In the genomic region with DNA sequence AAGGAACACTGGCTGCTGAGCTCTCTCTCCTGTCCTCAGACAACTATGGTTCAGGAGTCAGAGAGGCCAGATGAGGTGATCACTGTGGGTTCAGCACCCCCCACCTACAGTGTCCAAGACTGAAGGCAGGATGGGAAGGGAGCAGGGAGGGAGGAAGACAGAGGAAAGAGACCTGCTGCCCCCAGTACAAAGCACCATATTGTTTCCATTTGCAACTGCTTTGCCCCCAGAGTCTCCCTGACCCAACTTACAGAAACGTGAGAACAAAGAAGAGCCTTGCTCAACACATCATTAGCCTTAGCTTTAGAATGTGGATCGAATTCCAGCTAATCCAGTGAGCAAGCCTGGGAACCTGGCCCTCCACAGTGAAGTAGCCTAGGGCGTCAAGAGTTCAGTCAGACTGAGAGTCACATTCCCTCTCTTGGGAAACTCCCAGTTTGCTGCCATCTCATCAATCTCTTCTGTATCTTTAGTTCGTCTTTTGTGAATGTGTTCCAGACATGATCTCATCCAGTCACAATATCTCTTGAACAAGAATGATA, we compare ENCODE assay signal across 30 mouse cellular contexts.
DNase-seq lines count a peak whose midpoint lies in the region; ATAC-seq and TF ChIP-seq lines count a peak whose summit lies in the region.
"Had no signal": no experiment of that assay in that cellular context is flagged by ENCODE, and none has a peak within 500 bp of the region (broad histone marks: within the 10 kb centered on the region; RNA-seq: fewer than 3 reads in every experiment).

No protein-coding gene starts in this region.

- no peak for DNase-seq in hindbrain, embryonic 10.5 days (ENCODE audit: low spot score)
- DNase-seq in neural tube, embryonic 10.5 days (ENCODE audit: extremely low spot score, low spot score), result no peak
- peak; percentile 62 for DNase-seq in embryonic facial prominence, embryonic 11.5 days (ENCODE audit: low spot score)
- DNase-seq in ovary, adult 18-20 months (ENCODE audit: low spot score), result no peak
- DNase-seq: adrenal gland, adult 8-10 months; B cell, adult 2 months; cerebellum, adult 11-12 months; cerebellum, postnatal 14 days; gastrocnemius, postnatal 10 days; heart, adult 18-20 months; kidney, adult 8-10 months; kidney, postnatal 10 days; right cerebral cortex, adult 18-20 months; right cerebral cortex, postnatal 4 days; thymus, postnatal 25 days had no signal

- no peaks in the 10 kb centered on the region for H3K9me3 ChIP-seq in hindbrain, embryonic 13.5 days
- H3K9me3 ChIP-seq in hindbrain, embryonic 10.5 days, result no peaks in the 10 kb centered on the region
- H3K9me3 ChIP-seq in neural tube, embryonic 13.5 days, result no peaks in the 10 kb centered on the region
- H3K9me3 ChIP-seq in embryonic facial prominence, embryonic 11.5 days (replicated peaks; ENCODE audit: control insufficient read depth, low read length), result no peaks in the 10 kb centered on the region
- H3K9me3 ChIP-seq in liver, embryonic 12.5 days (replicated peaks), result no peaks in the 10 kb centered on the region
- H3K9me3 ChIP-seq in intestine, postnatal 0 days (ENCODE audit: control insufficient read depth), result no peaks in the 10 kb centered on the region
- H3K9me3 ChIP-seq: embryonic facial prominence, embryonic 12.5 days; forebrain, embryonic 13.5 days; G1E; heart, embryonic 13.5 days; limb, embryonic 13.5 days; midbrain, embryonic 13.5 days had no signal

- no peak for TF ChIP-seq CTCF in intestine, postnatal 0 days (IDR thresholded peaks at IDR 0.05; ENCODE audit: low read depth)

- no peak overlapping the region for H3K9ac ChIP-seq in hindbrain, embryonic 13.5 days
- no peak overlapping the region for H3K9ac ChIP-seq in neural tube, embryonic 13.5 days
- no peak overlapping the region for H3K9ac ChIP-seq in embryonic facial prominence, embryonic 11.5 days (replicated peaks; ENCODE audit: low read length)
- H3K9ac ChIP-seq in liver, embryonic 12.5 days, result no peak overlapping the region
- no peak overlapping the region for H3K9ac ChIP-seq in intestine, postnatal 0 days (ENCODE audit: low read depth, low read length)
- H3K9ac ChIP-seq: embryonic facial prominence, embryonic 12.5 days; forebrain, embryonic 13.5 days; heart, embryonic 13.5 days; hindbrain, embryonic 14.5 days; limb, embryonic 13.5 days; liver, embryonic 14.5 days; midbrain, embryonic 13.5 days had no signal

- 64% methylated on average over 4 of the region's 4 CpGs for WGBS in hindbrain, embryonic 13.5 days
- WGBS in hindbrain, embryonic 10.5 days, result 55% methylated on average over 4 of the region's 4 CpGs
- WGBS in neural tube, embryonic 13.5 days, result 59% methylated on average over 4 of the region's 4 CpGs
- 19% methylated on average over 4 of the region's 4 CpGs for WGBS in embryonic facial prominence, embryonic 11.5 days
- WGBS in liver, embryonic 12.5 days (ENCODE audit: insufficient replicate concordance), result 53% methylated on average over 4 of the region's 4 CpGs
- WGBS in intestine, postnatal 0 days, result 65% methylated on average over 4 of the region's 4 CpGs

- H3K27ac ChIP-seq in hindbrain, embryonic 13.5 days, result 0 out of 2 replicates have a peak overlapping the region, but pooled peaks have one; percentile 23
- no peak overlapping the region for H3K27ac ChIP-seq in hindbrain, embryonic 10.5 days
- H3K27ac ChIP-seq in neural tube, embryonic 13.5 days (replicated peaks), result 0 out of 2 replicates have a peak overlapping the region, but pooled peaks have one; percentile 28
- H3K27ac ChIP-seq in embryonic facial prominence, embryonic 11.5 days (replicated peaks; ENCODE audit: low read depth, low read length), result no peak overlapping the region
- no peak overlapping the region for H3K27ac ChIP-seq in liver, embryonic 12.5 days
- no peak overlapping the region for H3K27ac ChIP-seq in intestine, postnatal 0 days (ENCODE audit: low read depth, low read length)
- H3K27ac ChIP-seq: embryonic facial prominence, embryonic 12.5 days; forebrain, embryonic 13.5 days; heart, embryonic 13.5 days; hindbrain, embryonic 14.5 days; limb, embryonic 13.5 days; liver, embryonic 14.5 days; midbrain, embryonic 13.5 days had no signal

- H3K4me1 ChIP-seq in hindbrain, embryonic 13.5 days (replicated peaks), result no peaks in the 10 kb centered on the region
- peaks cover 7% of the 10 kb centered on the region for H3K4me1 ChIP-seq in hindbrain, embryonic 10.5 days (replicated peaks)
- H3K4me1 ChIP-seq in neural tube, embryonic 13.5 days (replicated peaks), result no peaks in the 10 kb centered on the region
- H3K4me1 ChIP-seq in embryonic facial prominence, embryonic 11.5 days (ENCODE audit: control insufficient read depth, insufficient read depth, low read length), result no peaks in the 10 kb centered on the region
- no peaks in the 10 kb centered on the region for H3K4me1 ChIP-seq in liver, embryonic 12.5 days
- no peaks in the 10 kb centered on the region for H3K4me1 ChIP-seq in intestine, postnatal 0 days (replicated peaks; ENCODE audit: control insufficient read depth, insufficient read depth, low read length)
- H3K4me1 ChIP-seq: forebrain, embryonic 13.5 days; midbrain, embryonic 13.5 days had no signal

- H3K36me3 ChIP-seq in hindbrain, embryonic 13.5 days, result peaks cover 5% of the 10 kb centered on the region; the same call in 1 of the 2 replicates
- no peaks in the 10 kb centered on the region for H3K36me3 ChIP-seq in hindbrain, embryonic 10.5 days
- H3K36me3 ChIP-seq in neural tube, embryonic 13.5 days, result no peaks in the 10 kb centered on the region
- no peaks in the 10 kb centered on the region for H3K36me3 ChIP-seq in embryonic facial prominence, embryonic 11.5 days (replicated peaks; ENCODE audit: control insufficient read depth, insufficient read depth, low read depth, low read length)
- no peaks in the 10 kb centered on the region for H3K36me3 ChIP-seq in liver, embryonic 12.5 days
- no peaks in the 10 kb centered on the region for H3K36me3 ChIP-seq in intestine, postnatal 0 days (ENCODE audit: control insufficient read depth, insufficient read depth)
- H3K36me3 ChIP-seq: embryonic facial prominence, embryonic 12.5 days; G1E; heart, embryonic 13.5 days; midbrain, embryonic 13.5 days had no signal

- no peak overlapping the region for H3K4me3 ChIP-seq in hindbrain, embryonic 13.5 days
- H3K4me3 ChIP-seq in hindbrain, embryonic 10.5 days, result no peak overlapping the region
- H3K4me3 ChIP-seq in neural tube, embryonic 13.5 days, result no peak overlapping the region
- no peak overlapping the region for H3K4me3 ChIP-seq in embryonic facial prominence, embryonic 11.5 days (ENCODE audit: low read depth, low read length)
- no peak overlapping the region for H3K4me3 ChIP-seq in liver, embryonic 12.5 days
- no peak overlapping the region for H3K4me3 ChIP-seq in intestine, postnatal 0 days (ENCODE audit: low read depth, low read length)
- H3K4me3 ChIP-seq: embryonic facial prominence, embryonic 12.5 days; erythroblast, embryonic 14.5 days; forebrain, embryonic 13.5 days; heart, embryonic 13.5 days; limb, embryonic 13.5 days; midbrain, embryonic 13.5 days had no signal

- H3K27me3 ChIP-seq in hindbrain, embryonic 13.5 days, result no peaks in the 10 kb centered on the region
- H3K27me3 ChIP-seq in hindbrain, embryonic 10.5 days (ENCODE audit: insufficient read depth, poor library complexity, severe bottlenecking), result no peaks in the 10 kb centered on the region
- H3K27me3 ChIP-seq in neural tube, embryonic 13.5 days, result no peaks in the 10 kb centered on the region
- H3K27me3 ChIP-seq in embryonic facial prominence, embryonic 11.5 days (ENCODE audit: control insufficient read depth, insufficient read depth, low read length), result no peaks in the 10 kb centered on the region
- no peaks in the 10 kb centered on the region for H3K27me3 ChIP-seq in liver, embryonic 12.5 days (replicated peaks)
- no peaks in the 10 kb centered on the region for H3K27me3 ChIP-seq in intestine, postnatal 0 days (replicated peaks; ENCODE audit: control insufficient read depth, insufficient read depth, low read length)
- H3K27me3 ChIP-seq: embryonic facial prominence, embryonic 12.5 days; forebrain, embryonic 13.5 days; heart, embryonic 13.5 days; limb, embryonic 13.5 days; midbrain, embryonic 13.5 days had no signal

- no peak overlapping the region for H3K4me2 ChIP-seq in hindbrain, embryonic 13.5 days
- H3K4me2 ChIP-seq in neural tube, embryonic 13.5 days, result no peak overlapping the region
- H3K4me2 ChIP-seq in embryonic facial prominence, embryonic 11.5 days (ENCODE audit: low read depth, low read length), result no peak overlapping the region
- no peak overlapping the region for H3K4me2 ChIP-seq in liver, embryonic 12.5 days
- H3K4me2 ChIP-seq in intestine, postnatal 0 days (replicated peaks; ENCODE audit: low read depth), result no peak overlapping the region
- H3K4me2 ChIP-seq: embryonic facial prominence, embryonic 12.5 days; forebrain, embryonic 13.5 days; heart, embryonic 13.5 days; hindbrain, embryonic 14.5 days; limb, embryonic 13.5 days; midbrain, embryonic 13.5 days had no signal

- no peak for ATAC-seq in hindbrain, embryonic 13.5 days (ENCODE audit: low FRiP score)
- no peak for ATAC-seq in neural tube, embryonic 13.5 days (ENCODE audit: low read depth)
- no peak; the same call in 1 of the 2 replicates for ATAC-seq in embryonic facial prominence, embryonic 11.5 days (replicated peaks; ENCODE audit: insufficient number of reproducible peaks, low FRiP score, low TSS enrichment, low read depth)
- ATAC-seq in liver, embryonic 12.5 days, result no peak
- no peak for ATAC-seq in intestine, postnatal 0 days
- ATAC-seq: activated CD4-positive, CD25-positive, alpha-beta regulatory T cell, adult 4 months; forebrain, embryonic 13.5 days; inflammation-experienced regulatory T-cells, adult 6 months; midbrain, embryonic 13.5 days had no signal

Comparison
In these comparisons a context has a peak if more than half of its experiments do, and no peak if none do; other contexts are left out.
1. H3K27ac ChIP-seq: peak in hindbrain, embryonic 13.5 days (single experiment) and neural tube, embryonic 13.5 days (single experiment); none in hindbrain, embryonic 10.5 days (single experiment), embryonic facial prominence, embryonic 11.5 days (single experiment), liver, embryonic 12.5 days (single experiment) and intestine, postnatal 0 days (single experiment).